In the genomic region with DNA sequence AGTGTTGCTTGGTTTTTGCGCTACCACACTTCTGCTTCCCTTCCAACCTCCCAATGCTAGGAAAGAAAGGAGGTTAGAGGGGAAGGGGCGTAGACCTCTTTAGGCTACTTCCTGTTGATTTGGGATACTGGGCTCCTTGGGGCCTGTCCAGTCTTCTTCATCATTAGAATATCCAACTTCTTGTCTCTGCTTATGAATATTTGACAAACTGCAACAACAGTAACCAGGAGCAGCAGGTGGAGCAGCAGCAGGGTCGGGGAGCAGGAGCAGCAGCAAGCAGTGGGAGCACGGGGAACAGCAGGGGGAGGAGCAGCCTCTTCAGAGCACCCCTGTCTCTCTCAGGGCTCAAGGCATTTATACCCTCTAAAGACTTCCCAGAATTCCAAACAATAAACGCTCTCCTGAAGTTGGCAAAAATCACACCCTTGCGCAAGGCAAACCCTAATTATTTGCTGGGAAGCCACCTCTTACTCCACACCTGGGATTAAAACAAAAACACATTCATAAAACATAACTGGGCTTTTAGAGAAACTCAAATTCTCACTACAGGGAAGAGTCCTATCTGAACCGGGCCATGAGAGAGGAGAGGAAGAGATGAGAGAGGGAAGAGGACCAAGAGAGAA, we compare ENCODE assay signal across 8 mouse cellular contexts. TPM values are rescaled to one million over a fixed set of nuclear protein-coding genes. Genes with fewer than 3 reads are reported as not detected.
A peak's percentile ranks its signal among the peaks of the same experiment; 100 is the strongest.
DNase-seq lines count a peak whose midpoint lies in the region; ATAC-seq and TF ChIP-seq lines count a peak whose summit lies in the region.

No protein-coding gene starts in this region.

- H3K36me3 ChIP-seq in heart, embryonic 10.5 days: peaks cover 16% of the 10 kb centered on the region
- peaks cover 26% of the 10 kb centered on the region for H3K36me3 ChIP-seq in C2C12 (ENCODE audit: control insufficient read depth, insufficient read depth)
- H3K36me3 ChIP-seq in forebrain, embryonic 15.5 days: peaks cover under 1% of the 10 kb centered on the region; the same call in 1 of the 2 replicates
- H3K36me3 ChIP-seq in liver, embryonic 15.5 days (replicated peaks): peaks cover 25% of the 10 kb centered on the region

- intact Hi-C loops in heart, postnatal 14 days (cut with DNase I): no loop called here

- H3K79me2 ChIP-seq in C2C12 (ENCODE audit: control insufficient read depth, insufficient read depth): peaks cover 48% of the 10 kb centered on the region

- no peaks in the 10 kb centered on the region for H3K9me3 ChIP-seq in heart, embryonic 10.5 days
- H3K9me3 ChIP-seq in forebrain, embryonic 15.5 days: no peaks in the 10 kb centered on the region
- no peaks in the 10 kb centered on the region for H3K9me3 ChIP-seq in liver, embryonic 15.5 days (replicated peaks)

- H3K27me3 ChIP-seq in heart, embryonic 10.5 days (ENCODE audit: insufficient read depth, poor library complexity, severe bottlenecking): no peaks in the 10 kb centered on the region
- no peaks in the 10 kb centered on the region for H3K27me3 ChIP-seq in C2C12 (ENCODE audit: control insufficient read depth, insufficient read depth, insufficient read length)
- no peaks in the 10 kb centered on the region for H3K27me3 ChIP-seq in forebrain, embryonic 15.5 days
- no peaks in the 10 kb centered on the region for H3K27me3 ChIP-seq in liver, embryonic 15.5 days

- peaks cover 39% of the 10 kb centered on the region for H3K79me3 ChIP-seq in C2C12 (ENCODE audit: low read depth)

- peak overlapping the region; percentile 91 for H3K9ac ChIP-seq in forebrain, embryonic 15.5 days (replicated peaks)
- H3K9ac ChIP-seq in liver, embryonic 15.5 days: peak overlapping the region; percentile 89

- WGBS in heart, embryonic 10.5 days: 86% methylated on average over 7 of the region's 7 CpGs
- 79% methylated on average over 7 of the region's 7 CpGs for WGBS in forebrain, embryonic 15.5 days
- WGBS in liver, embryonic 15.5 days (ENCODE audit: insufficient replicate concordance): 61% methylated on average over 7 of the region's 7 CpGs

- DNase-seq in heart, embryonic 10.5 days (ENCODE audit: low spot score): no peak
- DNase-seq in heart, postnatal 14 days: no peak
- no peak for DNase-seq in layer of hippocampus, adult 11-12 months (ENCODE audit: low spot score)
- DNase-seq in frontal cortex, postnatal 25 days (ENCODE audit: low spot score in 2 of 2): no peak

- peak overlapping the region; percentile 96 for H3K27ac ChIP-seq in heart, embryonic 10.5 days
- H3K27ac ChIP-seq in forebrain, embryonic 15.5 days (replicated peaks): peak overlapping the region; percentile 99
- H3K27ac ChIP-seq in liver, embryonic 15.5 days (replicated peaks): peak overlapping the region; percentile 92

- H3K4me1 ChIP-seq in heart, embryonic 10.5 days: peaks cover 31% of the 10 kb centered on the region
- H3K4me1 ChIP-seq in forebrain, embryonic 15.5 days: peaks cover 28% of the 10 kb centered on the region
- peaks cover 66% of the 10 kb centered on the region for H3K4me1 ChIP-seq in liver, embryonic 15.5 days (replicated peaks)

- peak overlapping the region; percentile 85 for H3ac ChIP-seq in C2C12 (ENCODE audit: control insufficient read depth, insufficient read length, low read depth)

- peak overlapping the region; percentile 79 for H3K4me3 ChIP-seq in heart, embryonic 10.5 days
- H3K4me3 ChIP-seq in C2C12 (ENCODE audit: insufficient read depth, poor library complexity, severe bottlenecking): peak overlapping the region; percentile 98
- peak overlapping the region; percentile 72 for H3K4me3 ChIP-seq in forebrain, embryonic 15.5 days
- H3K4me3 ChIP-seq in liver, embryonic 15.5 days (replicated peaks): peak overlapping the region; percentile 77

- H3K4me2 ChIP-seq in forebrain, embryonic 15.5 days (replicated peaks): peak overlapping the region; percentile 82
- H3K4me2 ChIP-seq in liver, embryonic 15.5 days: peak overlapping the region; percentile 90

- no peak for ATAC-seq in forebrain, embryonic 15.5 days (replicated peaks)
- no peak for ATAC-seq in liver, embryonic 15.5 days (ENCODE audit: insufficient read depth)
- no peak for ATAC-seq in CD4-positive, CD25-positive, alpha-beta regulatory T cell, adult 4 months

- TF ChIP-seq CTCF in C2C12 (IDR thresholded peaks at IDR 0.05; ENCODE audit: control insufficient read depth, insufficient read depth, insufficient read length): no peak

TF ChIP-seq in C2C12, 6 proteins besides CTCF, POLR2A, EP300 and RAD21:
- TF ChIP-seq CEBPB (IDR thresholded peaks at IDR 0.05; ENCODE audit: low read depth): peak; percentile 64
- no peak for TF ChIP-seq USF1 (IDR thresholded peaks at IDR 0.05; ENCODE audit: low read depth)

RNA-seq across cellular contexts. Expression of a gene that starts 1.3 kb away (rescaled TPM):
- 275 and 334 TPM in 2 replicates for polyA plus RNA-seq in heart, embryonic 10.5 days (2016; fragmentation: Nextera tagmentation; extraction: Ambion mirVana)
- 1 to 10 TPM; 3.8 to 9.8 TPM for total RNA-seq in heart, postnatal 14 days (2021)
- polyA plus RNA-seq in C2C12 (2012; fragmentation: generic; extraction: Trizol): 230 TPM
- polyA plus RNA-seq in forebrain, embryonic 15.5 days (2015; fragmentation: Nextera tagmentation; extraction: Ambion mirVana): 97.5 and 106 TPM in 2 replicates
- 306 and 347 TPM in 2 replicates for polyA plus RNA-seq in liver, embryonic 15.5 days (2015; fragmentation: Nextera tagmentation; extraction: Ambion mirVana)
- polyA plus RNA-seq in CD4-positive, CD25-positive, alpha-beta regulatory T cell, adult 4 months (2017; shearing (Covaris generic)): 10 to 100 TPM; 16.9 to 31.5 TPM

RNA-seq across cellular contexts. Expression of a gene that starts 12.8 kb away (rescaled TPM):
- polyA plus RNA-seq in heart, embryonic 10.5 days (2016; fragmentation: Nextera tagmentation; extraction: Ambion mirVana): not detected in 2 replicates
- total RNA-seq in heart, postnatal 14 days (2021): not detected
- polyA plus RNA-seq in C2C12 (2012; fragmentation: generic; extraction: Trizol): 0.05 TPM
- polyA plus RNA-seq in forebrain, embryonic 15.5 days (2015; fragmentation: Nextera tagmentation; extraction: Ambion mirVana): not detected in 2 replicates
- not detected in 2 replicates for polyA plus RNA-seq in liver, embryonic 15.5 days (2015; fragmentation: Nextera tagmentation; extraction: Ambion mirVana)
- polyA plus RNA-seq in CD4-positive, CD25-positive, alpha-beta regulatory T cell, adult 4 months (2017; shearing (Covaris generic)): not detected

RNA-seq across cellular contexts. Expression of a gene that starts 21.8 kb away (rescaled TPM):
- 124 and 134 TPM in 2 replicates for polyA plus RNA-seq in heart, embryonic 10.5 days (2016; fragmentation: Nextera tagmentation; extraction: Ambion mirVana)
- total RNA-seq in heart, postnatal 14 days (2021): 1 to 10 TPM; 5.6 to 9.7 TPM
- 265 TPM for polyA plus RNA-seq in C2C12 (2012; fragmentation: generic; extraction: Trizol)
- 45.9 and 52.1 TPM in 2 replicates for polyA plus RNA-seq in forebrain, embryonic 15.5 days (2015; fragmentation: Nextera tagmentation; extraction: Ambion mirVana)
- polyA plus RNA-seq in liver, embryonic 15.5 days (2015; fragmentation: Nextera tagmentation; extraction: Ambion mirVana): 136 and 138 TPM in 2 replicates
- polyA plus RNA-seq in CD4-positive, CD25-positive, alpha-beta regulatory T cell, adult 4 months (2017; shearing (Covaris generic)): 10 to 100 TPM; 31.4 to 55.1 TPM

RNA-seq across cellular contexts. Expression of a gene that starts 22.0 kb away (rescaled TPM):
- polyA plus RNA-seq in heart, embryonic 10.5 days (2016; fragmentation: Nextera tagmentation; extraction: Ambion mirVana): 8.8 and 13.5 TPM in 2 replicates
- 1 to 10 TPM; 4.2 to 6.6 TPM for total RNA-seq in heart, postnatal 14 days (2021)
- polyA plus RNA-seq in C2C12 (2012; fragmentation: generic; extraction: Trizol): 3.2 TPM
- 5.3 and 6.4 TPM in 2 replicates for polyA plus RNA-seq in forebrain, embryonic 15.5 days (2015; fragmentation: Nextera tagmentation; extraction: Ambion mirVana)
- 11.8 and 12.0 TPM in 2 replicates for polyA plus RNA-seq in liver, embryonic 15.5 days (2015; fragmentation: Nextera tagmentation; extraction: Ambion mirVana)
- 10 to 100 TPM; 24.8 to 42.0 TPM for polyA plus RNA-seq in CD4-positive, CD25-positive, alpha-beta regulatory T cell, adult 4 months (2017; shearing (Covaris generic))

RNA-seq across cellular contexts. Expression of a gene that starts 25.6 kb away (rescaled TPM):
- polyA plus RNA-seq in heart, embryonic 10.5 days (2016; fragmentation: Nextera tagmentation; extraction: Ambion mirVana): 4.0 and 4.3 TPM in 2 replicates
- 1 to 10 TPM; 6.3 to 6.8 TPM for total RNA-seq in heart, postnatal 14 days (2021)
- 1.4 TPM for polyA plus RNA-seq in C2C12 (2012; fragmentation: generic; extraction: Trizol)
- 3.1 and 3.6 TPM in 2 replicates for polyA plus RNA-seq in forebrain, embryonic 15.5 days (2015; fragmentation: Nextera tagmentation; extraction: Ambion mirVana)
- 1.6 and 1.8 TPM in 2 replicates for polyA plus RNA-seq in liver, embryonic 15.5 days (2015; fragmentation: Nextera tagmentation; extraction: Ambion mirVana)
- 1 to 10 TPM; 8.5 to 10.0 TPM for polyA plus RNA-seq in CD4-positive, CD25-positive, alpha-beta regulatory T cell, adult 4 months (2017; shearing (Covaris generic))
